Mouse (Mus musculus) mesoderm, embryonic 11.5 days (tissue): ENCODE measurements around the gene Eps8l3.

Source experiments
- DNase-seq: peaks from one replicate; pipeline ENCODE4 v3.0.0-alpha.2; 2012; ENCODE audit warnings: low read depth, low spot score

The Eps8l3 gene

GRCm38 (mm10) chr3:107877005-107877404, at the start of gene Eps8l3:
Gene Eps8l3, plus strand, starts transcription at chr3:107877229.
- DNase-seq = no peak

GRCm38 (mm10) chr3:107827873-107828405, 49.1 kb upstream of the Eps8l3 start:
- no peak for DNase-seq

GRCm38 (mm10) chr3:107828518-107828917, 48.5 kb upstream of the Eps8l3 start:
- DNase-seq = no peak

- no peak for DNase-seq
These were observed 48.0 kb upstream of the Eps8l3 start for GRCm38 (mm10) chr3:107828997-107829396.

GRCm38 (mm10) chr3:107829625-107830024, 47.4 kb upstream of the Eps8l3 start:
- no peak for DNase-seq

- DNase-seq = no peak
These were observed 45.0 kb upstream of the Eps8l3 start for GRCm38 (mm10) chr3:107831875-107832554.

- DNase-seq = no peak
These were observed 44.4 kb upstream of the Eps8l3 start for GRCm38 (mm10) chr3:107832645-107833044.

- DNase-seq = no peak
These were observed 43.7 kb upstream of the Eps8l3 start for GRCm38 (mm10) chr3:107833370-107833769.

- peak; percentile 46 for DNase-seq
These were observed 43.1 kb upstream of the Eps8l3 start for GRCm38 (mm10) chr3:107833872-107834341.

- DNase-seq = no peak
These were observed 41.7 kb upstream of the Eps8l3 start for GRCm38 (mm10) chr3:107835301-107835700.

GRCm38 (mm10) chr3:107839855-107840254, 37.2 kb upstream of the Eps8l3 start:
- DNase-seq = no peak

GRCm38 (mm10) chr3:107840855-107841254, 36.2 kb upstream of the Eps8l3 start:
- DNase-seq = no peak

GRCm38 (mm10) chr3:107841370-107841769, 35.7 kb upstream of the Eps8l3 start:
- no peak for DNase-seq

- DNase-seq = no peak
These were observed 33.6 kb upstream of the Eps8l3 start for GRCm38 (mm10) chr3:107843406-107843805.

GRCm38 (mm10) chr3:107844001-107844400, 33.0 kb upstream of the Eps8l3 start:
- DNase-seq = no peak

- no peak for DNase-seq
These were observed 32.5 kb upstream of the Eps8l3 start for GRCm38 (mm10) chr3:107844499-107844898.

- DNase-seq = no peak
These were observed 30.9 kb upstream of the Eps8l3 start for GRCm38 (mm10) chr3:107846175-107846574.

- DNase-seq = no peak
These were observed 30.2 kb upstream of the Eps8l3 start for GRCm38 (mm10) chr3:107846835-107847234.

- DNase-seq = no peak
These were observed 28.9 kb upstream of the Eps8l3 start for GRCm38 (mm10) chr3:107848126-107848525.

- no peak for DNase-seq
These were observed 27.9 kb upstream of the Eps8l3 start for GRCm38 (mm10) chr3:107849000-107849692.

- DNase-seq = no peak
These were observed 27.4 kb upstream of the Eps8l3 start for GRCm38 (mm10) chr3:107849693-107850031.

- DNase-seq = peak; percentile 70
These were observed 26.5 kb upstream of the Eps8l3 start for GRCm38 (mm10) chr3:107850418-107851031.
